Mouse (Mus musculus): ENCODE data around the gene Hoxd9. TPM values are rescaled to one million over a fixed set of nuclear protein-coding genes. Genes with fewer than 3 reads are reported as not detected.

Gene Hoxd9
- polyA plus RNA-seq, 1 experiment from 2014 or later, result 0.15 TPM

- H3K9me3 ChIP-seq (replicated peaks), result no peaks in the 10 kb centered on the region
- no peak overlapping the region for H3K27ac ChIP-seq
- peaks cover 98% of the 10 kb centered on the region for H3K27me3 ChIP-seq
- peak overlapping the region; percentile 39; the same call in 1 of the 2 replicates for H3K4me2 ChIP-seq
- H3K4me3 ChIP-seq, result peak overlapping the region; percentile 17
- H3K4me1 ChIP-seq (replicated peaks), result peaks cover 12% of the 10 kb centered on the region
- 2% methylated on average over 43 of the region's 43 CpGs for WGBS
- no peak overlapping the region for H3K9ac ChIP-seq
- no peak for ATAC-seq (replicated peaks; ENCODE audit: insufficient number of reproducible peaks, insufficient read depth, low FRiP score, low read depth)
- H3K36me3 ChIP-seq, result no peaks in the 10 kb centered on the region
Observed at GRCm38 (mm10) chr2:74740311-74741091, 43.0 kb downstream of the Hoxd9 start.

- no peak overlapping the region for H3K4me2 ChIP-seq
- H3K4me3 ChIP-seq, result no peak overlapping the region
- ATAC-seq (replicated peaks; ENCODE audit: insufficient number of reproducible peaks, insufficient read depth, low FRiP score, low read depth), result no peak
- no peak overlapping the region for H3K9ac ChIP-seq
- peaks cover 98% of the 10 kb centered on the region for H3K27me3 ChIP-seq
- H3K36me3 ChIP-seq, result no peaks in the 10 kb centered on the region
- no peaks in the 10 kb centered on the region for H3K9me3 ChIP-seq (replicated peaks)
- H3K27ac ChIP-seq, result no peak overlapping the region
- WGBS, result 49% methylated on average over 2 of the region's 3 CpGs
- peaks cover 6% of the 10 kb centered on the region for H3K4me1 ChIP-seq (replicated peaks)
Observed at GRCm38 (mm10) chr2:74741252-74741978, 43.9 kb downstream of the Hoxd9 start.

- no peak overlapping the region for H3K4me3 ChIP-seq
Observed at GRCm38 (mm10) chr2:74741979-74742277, 44.4 kb downstream of the Hoxd9 start.

GRCm38 (mm10) chr2:74745540-74746297 lies 48.2 kb downstream of the Hoxd9 start:
- no peak for ATAC-seq (replicated peaks; ENCODE audit: insufficient number of reproducible peaks, insufficient read depth, low FRiP score, low read depth)
- peaks cover 18% of the 10 kb centered on the region for H3K4me1 ChIP-seq (replicated peaks)
- 8% methylated on average over 6 of the region's 6 CpGs for WGBS
- H3K9ac ChIP-seq, result no peak overlapping the region
- H3K9me3 ChIP-seq (replicated peaks), result no peaks in the 10 kb centered on the region
- H3K4me3 ChIP-seq, result 0 out of 2 replicates have a peak overlapping the region, but pooled peaks have one; percentile 19
- no peak overlapping the region for H3K27ac ChIP-seq
- peaks cover 98% of the 10 kb centered on the region for H3K27me3 ChIP-seq
- H3K4me2 ChIP-seq, result no peak overlapping the region
- no peaks in the 10 kb centered on the region for H3K36me3 ChIP-seq

More at GRCm38 (mm10) chr2:74741979-74742277, 44.4 kb downstream of the Hoxd9 start:
- peaks cover 11% of the 10 kb centered on the region for H3K4me1 ChIP-seq (replicated peaks)
- H3K9me3 ChIP-seq (replicated peaks), result no peaks in the 10 kb centered on the region
- H3K4me2 ChIP-seq, result no peak overlapping the region
- H3K36me3 ChIP-seq, result no peaks in the 10 kb centered on the region
- no peak for ATAC-seq (replicated peaks; ENCODE audit: insufficient number of reproducible peaks, insufficient read depth, low FRiP score, low read depth)
- no peak overlapping the region for H3K9ac ChIP-seq
- H3K27ac ChIP-seq, result no peak overlapping the region
- H3K27me3 ChIP-seq, result peaks cover 98% of the 10 kb centered on the region

GRCm38 (mm10) chr2:74746298-74746921 lies 48.9 kb downstream of the Hoxd9 start:
- 2% methylated on average over 58 of the region's 58 CpGs for WGBS

GRCm38 (mm10) chr2:74747006-74747405 lies 49.5 kb downstream of the Hoxd9 start:
- 6% methylated on average over 24 of the region's 24 CpGs for WGBS
- H3K27me3 ChIP-seq, result peaks cover 99% of the 10 kb centered on the region
- peak overlapping the region; percentile 19; the same call in 1 of the 2 replicates for H3K4me3 ChIP-seq

More at GRCm38 (mm10) chr2:74746298-74746921, 48.9 kb downstream of the Hoxd9 start:
- Histone ChIP-seq H3K27me3 (peaks cover 99% of the 10 kb centered on the region), H3K4me2 (peak overlapping the region; percentile 33; the same call in 1 of the 2 replicates), H3K9me3 (replicated peaks) (no peaks in the 10 kb centered on the region), H3K4me3 (peak overlapping the region; percentile 19; the same call in 1 of the 2 replicates), H3K27ac (no peak overlapping the region), H3K36me3 (no peaks in the 10 kb centered on the region), H3K4me1 (replicated peaks) (peaks cover 17% of the 10 kb centered on the region), H3K9ac (no peak overlapping the region)
- no peak for ATAC-seq (replicated peaks; ENCODE audit: insufficient number of reproducible peaks, insufficient read depth, low FRiP score, low read depth)

GRCm38 (mm10) chr2:74747661-74748141 lies 50.2 kb downstream of the Hoxd9 start:
- no peak overlapping the region for H3K27ac ChIP-seq
- H3K9ac ChIP-seq, result no peak overlapping the region
- H3K36me3 ChIP-seq, result no peaks in the 10 kb centered on the region
- no peak overlapping the region for H3K4me3 ChIP-seq
- no peak for ATAC-seq (replicated peaks; ENCODE audit: insufficient number of reproducible peaks, insufficient read depth, low FRiP score, low read depth)
- peaks cover 20% of the 10 kb centered on the region for H3K4me1 ChIP-seq (replicated peaks)
- H3K27me3 ChIP-seq, result peaks cover 99% of the 10 kb centered on the region
- no peaks in the 10 kb centered on the region for H3K9me3 ChIP-seq (replicated peaks)
- WGBS, result 16% methylated on average over 11 of the region's 11 CpGs
- no peak overlapping the region for H3K4me2 ChIP-seq

More at GRCm38 (mm10) chr2:74747006-74747405, 49.5 kb downstream of the Hoxd9 start:
- H3K27ac ChIP-seq, result no peak overlapping the region
- no peak for ATAC-seq (replicated peaks; ENCODE audit: insufficient number of reproducible peaks, insufficient read depth, low FRiP score, low read depth)
- H3K4me2 ChIP-seq, result peak overlapping the region; percentile 33; the same call in 1 of the 2 replicates
- H3K9ac ChIP-seq, result no peak overlapping the region
- peaks cover 17% of the 10 kb centered on the region for H3K4me1 ChIP-seq (replicated peaks)
- H3K36me3 ChIP-seq, result no peaks in the 10 kb centered on the region
- no peaks in the 10 kb centered on the region for H3K9me3 ChIP-seq (replicated peaks)

- H3K27me3 ChIP-seq, result peaks cover 100% of the 10 kb centered on the region
- no peak overlapping the region for H3K4me2 ChIP-seq
- WGBS, result 14% methylated on average over 9 of the region's 9 CpGs
- peaks cover 27% of the 10 kb centered on the region for H3K4me1 ChIP-seq (replicated peaks)
- ATAC-seq (replicated peaks; ENCODE audit: insufficient number of reproducible peaks, insufficient read depth, low FRiP score, low read depth), result no peak
- H3K9me3 ChIP-seq (replicated peaks), result no peaks in the 10 kb centered on the region
- no peak overlapping the region for H3K27ac ChIP-seq
- H3K36me3 ChIP-seq, result no peaks in the 10 kb centered on the region
- no peak overlapping the region for H3K4me3 ChIP-seq
- H3K9ac ChIP-seq, result no peak overlapping the region
Observed at GRCm38 (mm10) chr2:74748436-74748995, 51.0 kb downstream of the Hoxd9 start.

GRCm38 (mm10) chr2:74749337-74750121 lies 52.0 kb downstream of the Hoxd9 start:
- Histone ChIP-seq H3K4me1 (replicated peaks) (peaks cover 27% of the 10 kb centered on the region), H3K27me3 (peaks cover 100% of the 10 kb centered on the region), H3K9ac (no peak overlapping the region), H3K36me3 (no peaks in the 10 kb centered on the region), H3K4me2 (peak overlapping the region; percentile 54), H3K9me3 (replicated peaks) (no peaks in the 10 kb centered on the region), H3K27ac (no peak overlapping the region), H3K4me3 (peak overlapping the region; percentile 34)
- under 1% methylated on average over 47 of the region's 47 CpGs for WGBS
- ATAC-seq (replicated peaks; ENCODE audit: insufficient number of reproducible peaks, insufficient read depth, low FRiP score, low read depth), result no peak

Data from heart, embryonic 15.5 days (tissue).